Mouse (Mus musculus) splenic B cell, adult 2 months (primary cell): Measurements from ENCODE around the gene Tank.

ENCODE experiments used
- DNase-seq: peaks from one replicate; pipeline ENCODE4 v3.0.0-alpha.2; 2011; ENCODE audit warnings: low read depth, low spot score
- H3K27me3 ChIP-seq: 2 replicates; pipeline ENCODE4 v1.6.1; 2012; ENCODE audit warnings: mild to moderate bottlenecking, low read length, moderate library complexity, mixed read lengths; ENCODE audit not compliant: control insufficient read depth, poor library complexity, insufficient read depth, severe bottlenecking
- H3K36me3 ChIP-seq: 2 replicates; pipeline ENCODE4 v1.6.1; 2012; ENCODE audit warnings: mild to moderate bottlenecking, low read length, moderate library complexity, mixed read lengths; ENCODE audit not compliant: control insufficient read depth, poor library complexity, insufficient read depth, severe bottlenecking

The Tank gene

DNA sequence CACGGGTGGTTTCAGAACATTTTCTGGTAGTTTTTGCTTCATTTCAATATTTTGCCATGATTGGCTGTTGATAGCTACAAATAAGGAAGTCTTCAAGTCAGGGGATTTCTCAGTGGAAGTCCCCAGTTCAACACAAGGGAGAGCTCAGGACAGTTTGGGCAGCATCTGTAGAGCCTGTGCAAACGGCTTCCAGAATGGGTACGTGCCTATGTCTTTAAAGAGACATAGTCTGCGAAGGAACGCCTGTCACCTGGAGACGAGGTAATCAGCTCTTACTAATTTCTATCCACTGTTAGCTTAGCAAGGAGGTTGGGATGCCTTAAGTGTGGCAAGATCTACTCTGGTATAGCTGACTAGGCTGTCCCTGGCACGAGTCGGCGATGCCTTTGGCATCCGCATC is at the start of gene Tank:
Gene Tank (plus strand): TSS at position 153 of the 400 bp plus-strand sequence.
- peak; percentile 92 for DNase-seq
- Histone ChIP-seq H3K36me3 (peaks cover 3% of the 10 kb centered on the region; the same call in 1 of the 2 replicates), H3K27me3 (no peaks in the 10 kb centered on the region)

DNA sequence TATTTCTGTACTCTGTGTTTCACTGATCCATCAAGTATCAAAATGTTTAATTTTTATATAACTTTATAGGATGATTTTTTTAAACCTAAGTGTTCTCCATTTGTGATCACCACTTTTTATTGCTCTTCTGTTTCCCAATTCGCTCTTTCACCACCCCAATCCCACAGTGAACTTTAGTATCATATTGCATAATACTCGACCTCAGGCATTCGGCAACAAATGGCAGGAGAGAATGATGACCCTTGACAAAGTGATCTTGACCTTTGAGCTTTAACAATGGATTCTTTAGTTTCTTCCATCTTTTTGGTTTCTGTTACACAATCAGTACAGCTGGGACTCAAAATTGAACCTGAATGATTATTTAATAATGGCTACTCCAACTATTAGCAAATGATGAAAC is 46.1 kb upstream of the Tank start:
- H3K36me3 ChIP-seq = no peaks in the 10 kb centered on the region
- no peak for DNase-seq
- H3K27me3 ChIP-seq = no peaks in the 10 kb centered on the region

- Histone ChIP-seq H3K36me3 (no peaks in the 10 kb centered on the region), H3K27me3 (no peaks in the 10 kb centered on the region)
- no peak for DNase-seq
Observed at GRCm38 (mm10) chr2:61533131-61533530, 45.3 kb upstream of the Tank start.

- no peaks in the 10 kb centered on the region for H3K27me3 ChIP-seq
- no peaks in the 10 kb centered on the region for H3K36me3 ChIP-seq
- DNase-seq = no peak
Observed at GRCm38 (mm10) chr2:61536901-61537300, 41.5 kb upstream of the Tank start.

DNA sequence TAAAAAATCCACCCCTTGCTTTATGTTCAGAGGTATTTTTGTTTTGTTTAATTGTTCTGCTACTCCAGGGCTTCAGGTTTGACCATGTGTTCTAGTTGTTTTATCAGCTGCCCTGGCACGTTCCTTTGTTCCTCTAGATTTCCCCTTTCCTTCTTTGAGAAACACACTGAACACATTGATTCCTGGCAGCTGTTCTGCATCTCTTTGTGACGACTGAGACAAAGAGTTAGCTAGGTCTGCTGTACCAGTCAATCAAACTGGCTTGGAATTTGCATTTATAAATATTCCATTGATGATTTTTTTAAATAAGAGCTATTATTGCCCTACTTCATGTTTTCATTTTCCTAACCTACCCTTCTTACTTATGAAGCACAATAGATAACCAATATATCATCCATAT is 39.0 kb upstream of the Tank start:
- no peaks in the 10 kb centered on the region for H3K27me3 ChIP-seq
- DNase-seq = no peak

DNA sequence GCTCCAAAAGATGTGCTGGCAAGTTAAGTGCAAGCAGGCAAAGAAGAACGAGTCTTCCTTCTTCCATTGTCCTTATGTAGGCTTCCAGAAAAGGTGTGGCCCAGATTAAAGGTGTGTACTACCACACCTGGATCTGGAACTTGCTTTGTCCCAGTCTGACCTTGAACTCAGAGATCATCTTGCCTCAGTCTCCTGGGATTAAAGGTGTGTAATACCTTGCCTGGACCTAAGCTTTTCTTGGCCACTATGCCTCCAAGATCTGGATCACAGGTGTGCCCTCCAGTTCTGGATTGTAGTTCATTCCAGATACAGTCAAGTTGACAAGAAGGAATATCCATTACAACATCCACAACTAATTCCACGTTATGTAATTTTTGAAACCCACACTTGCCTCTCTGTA is 36.0 kb upstream of the Tank start:
- no peaks in the 10 kb centered on the region for H3K36me3 ChIP-seq
- no peak for DNase-seq
- no peaks in the 10 kb centered on the region for H3K27me3 ChIP-seq

More for the DNA sequence above, 39.0 kb upstream of the Tank start:
- H3K36me3 ChIP-seq = no peaks in the 10 kb centered on the region

DNA sequence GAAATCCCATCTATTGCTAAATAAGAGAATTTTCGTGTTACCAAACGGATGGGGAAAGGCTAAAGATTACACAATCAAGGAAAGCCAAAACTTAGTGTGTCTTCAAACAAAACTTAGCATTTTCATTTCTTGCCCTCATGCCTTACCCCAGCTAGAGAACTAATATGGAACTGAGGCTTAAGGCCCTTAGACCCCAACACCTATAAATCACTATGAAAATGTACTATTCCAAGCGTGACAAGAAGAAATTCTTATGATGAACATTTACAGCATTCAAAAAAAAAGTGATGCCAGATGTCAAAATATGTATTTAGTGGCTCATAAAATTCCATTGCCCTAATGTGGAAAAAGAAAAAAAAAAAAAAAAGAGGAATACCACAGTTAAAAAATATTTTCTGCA is 32.7 kb upstream of the Tank start:
- no peak for DNase-seq
- H3K27me3 ChIP-seq = no peaks in the 10 kb centered on the region; the same call in 1 of the 2 replicates
- H3K36me3 ChIP-seq = no peaks in the 10 kb centered on the region

DNA sequence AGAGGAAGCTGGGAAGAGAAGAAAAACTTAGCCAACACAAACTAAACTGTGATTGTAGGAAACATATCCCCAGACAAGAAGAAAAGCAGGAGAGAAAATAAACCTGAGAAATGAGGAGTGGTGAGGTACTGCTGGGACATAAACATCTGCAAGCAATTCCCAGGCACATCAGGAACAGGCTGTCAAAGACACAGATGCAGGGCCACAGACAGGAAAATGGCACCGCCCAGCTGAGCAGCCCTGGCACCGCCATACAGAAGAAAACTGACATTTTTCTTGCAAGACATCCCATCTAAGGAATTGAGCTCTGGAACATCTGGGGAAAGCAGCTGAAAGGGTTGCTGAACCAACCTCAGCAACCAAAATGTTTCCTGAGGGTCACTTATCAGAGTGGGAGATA is 30.4 kb upstream of the Tank start:
- DNase-seq = no peak
- Histone ChIP-seq H3K36me3 (no peaks in the 10 kb centered on the region), H3K27me3 (peaks cover 2% of the 10 kb centered on the region; the same call in 1 of the 2 replicates)

GRCm38 (mm10) chr2:61551680-61552079 is 26.7 kb upstream of the Tank start:
- DNase-seq = no peak
- Histone ChIP-seq H3K27me3 (peaks cover 2% of the 10 kb centered on the region; the same call in 1 of the 2 replicates), H3K36me3 (no peaks in the 10 kb centered on the region)

DNA sequence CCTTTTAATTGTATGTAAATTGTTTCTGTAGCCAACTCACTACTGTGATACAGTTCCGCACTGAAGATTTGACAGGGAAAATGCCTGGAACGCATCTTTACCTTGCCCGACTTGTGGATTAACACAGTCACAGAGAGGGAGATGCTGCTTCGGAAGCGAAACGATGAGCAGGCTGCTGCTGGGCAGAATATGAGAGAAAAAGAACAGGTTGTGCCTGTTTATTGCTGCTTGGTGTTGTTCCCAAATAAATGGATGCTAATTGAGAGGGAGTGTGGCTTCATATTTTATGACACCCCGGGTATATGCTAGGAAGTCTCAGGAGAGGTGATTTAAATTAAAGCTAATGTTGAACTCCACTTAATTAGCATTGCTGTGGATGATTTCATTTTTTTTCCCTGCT is 23.0 kb upstream of the Tank start:
- DNase-seq = no peak
- H3K36me3 ChIP-seq = no peaks in the 10 kb centered on the region
- H3K27me3 ChIP-seq = peaks cover 2% of the 10 kb centered on the region; the same call in 1 of the 2 replicates

DNA sequence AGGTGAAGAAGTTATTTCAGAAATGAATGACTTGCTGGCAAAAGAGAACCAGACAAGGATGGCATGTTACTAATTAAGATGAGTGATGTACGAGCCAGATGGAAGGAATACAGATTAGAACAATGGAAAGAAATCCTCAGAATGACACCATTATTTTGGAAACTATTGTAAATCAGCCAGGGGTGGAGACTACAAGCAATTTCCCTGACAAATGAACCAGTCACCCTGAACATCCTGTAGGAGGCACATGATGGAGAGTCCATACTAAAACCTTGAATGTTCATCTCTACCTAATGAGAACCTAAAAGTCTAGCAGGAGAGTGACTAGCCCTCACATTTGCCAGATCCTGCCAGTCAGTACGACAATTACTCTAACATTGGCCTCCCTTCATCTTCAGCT is 22.6 kb upstream of the Tank start:
- Histone ChIP-seq H3K36me3 (no peaks in the 10 kb centered on the region), H3K27me3 (peaks cover 2% of the 10 kb centered on the region; the same call in 1 of the 2 replicates)
- DNase-seq = no peak

DNA sequence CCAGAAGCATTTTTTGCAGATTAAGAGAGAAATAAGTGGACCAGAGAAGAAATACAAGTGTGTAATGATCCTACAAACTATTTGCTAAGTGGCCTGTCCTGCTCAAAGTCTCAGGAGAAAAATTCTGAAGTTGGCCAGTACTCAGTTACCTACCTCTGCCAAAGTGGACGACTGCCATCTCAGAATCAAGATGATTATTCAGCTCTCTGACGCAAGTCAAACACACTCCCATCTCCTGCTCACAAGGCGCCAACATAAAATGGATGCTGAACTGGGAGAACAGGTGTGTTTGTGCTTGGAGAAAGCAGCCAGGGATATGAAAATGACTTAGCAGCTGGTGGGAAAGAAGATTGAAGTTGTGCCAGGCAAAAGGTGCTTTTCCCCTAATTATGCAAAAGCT is 21.7 kb upstream of the Tank start:
- Histone ChIP-seq H3K27me3 (peaks cover 2% of the 10 kb centered on the region; the same call in 1 of the 2 replicates), H3K36me3 (no peaks in the 10 kb centered on the region)
- DNase-seq = no peak

GRCm38 (mm10) chr2:61557848-61558471 is 20.4 kb upstream of the Tank start:
- no peak for DNase-seq
- Histone ChIP-seq H3K36me3 (no peaks in the 10 kb centered on the region), H3K27me3 (no peaks in the 10 kb centered on the region)

DNA sequence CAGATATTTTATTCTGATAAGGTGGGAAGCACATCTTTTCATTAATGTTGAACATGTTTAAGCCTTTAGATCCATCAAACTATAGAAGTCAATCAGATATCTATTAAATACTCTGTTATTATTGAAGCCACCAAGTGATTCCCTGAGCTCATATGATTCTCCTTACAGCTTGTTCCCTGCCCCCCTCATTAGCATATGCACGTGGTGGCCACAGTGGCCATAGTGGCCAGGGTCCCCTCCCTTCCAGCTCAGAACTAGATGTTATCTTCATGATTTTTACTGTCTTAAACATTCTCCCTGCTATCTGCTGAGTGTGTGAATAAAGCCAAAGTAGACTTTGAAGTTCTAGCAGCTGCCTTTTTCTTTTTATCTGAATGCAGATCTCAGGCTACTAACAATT is 17.3 kb upstream of the Tank start:
- no peak for DNase-seq
- Histone ChIP-seq H3K36me3 (no peaks in the 10 kb centered on the region), H3K27me3 (no peaks in the 10 kb centered on the region)

DNA sequence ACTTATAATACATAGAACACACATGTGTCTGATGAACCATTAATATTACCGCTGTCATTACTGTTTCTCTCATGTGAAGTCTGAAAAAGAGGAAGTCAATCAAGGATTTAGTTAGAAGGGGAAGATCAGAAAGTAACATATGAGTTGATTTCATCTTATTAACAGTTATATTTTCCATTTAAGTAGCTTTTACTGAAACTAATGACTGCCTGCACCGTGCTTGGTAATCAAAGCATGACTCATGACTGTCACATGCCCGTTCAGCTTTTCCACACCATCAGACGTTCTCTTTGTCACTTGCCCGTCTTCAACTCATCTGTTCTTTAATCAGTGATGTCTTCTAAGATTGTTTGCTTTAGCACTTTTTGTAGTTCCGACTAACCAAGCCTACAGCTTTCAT is 15.2 kb upstream of the Tank start:
- H3K36me3 ChIP-seq = no peaks in the 10 kb centered on the region
- no peaks in the 10 kb centered on the region for H3K27me3 ChIP-seq
- peak; percentile 79 for DNase-seq
